Mouse (Mus musculus) forebrain, embryonic 12.5 days (tissue): ENCODE results near the gene Rhbdd1. TPM values are rescaled to one million over a fixed set of nuclear protein-coding genes. Genes with fewer than 3 reads are reported as not detected.

ENCODE experiments used
- ATAC-seq: fragments of 200-750 bp; cut with Nextera tagmentation; 2 replicates; pipeline ENCODE4 v1.8.0; 2017; ENCODE audit warnings: moderate TSS enrichment; ENCODE audit not compliant: low FRiP score
- H3K27ac ChIP-seq: fragments of 300-500 bp; sonication (generic); 2 replicates; pipeline ENCODE4 v1.5.1; 2016; ENCODE audit warnings: mild to moderate bottlenecking
- H3K27me3 ChIP-seq: fragments of 300-500 bp; sonication (generic); 2 replicates; pipeline ENCODE4 v1.6.1; 2016; ENCODE audit warnings: mild to moderate bottlenecking
- H3K36me3 ChIP-seq: fragments of 300-500 bp; sonication (generic); replicated peaks from 2 replicates; pipeline ENCODE4 v1.6.1; 2016; ENCODE audit warnings: mild to moderate bottlenecking
- H3K4me1 ChIP-seq: fragments of 300-500 bp; sonication (generic); 2 replicates; pipeline ENCODE4 v1.6.1; 2016
- H3K4me2 ChIP-seq: fragments of 300-500 bp; sonication (generic); 2 replicates; pipeline ENCODE4 v1.6.1; 2016; ENCODE audit warnings: mild to moderate bottlenecking, moderate library complexity
- H3K4me3 ChIP-seq: fragments of 300-500 bp; sonication (generic); replicated peaks from 2 replicates; pipeline ENCODE4 v1.5.1; 2016; ENCODE audit warnings: mild to moderate bottlenecking
- H3K9ac ChIP-seq: fragments of 300-500 bp; sonication (generic); 2 replicates; pipeline ENCODE4 v1.6.1; 2016; ENCODE audit warnings: mild to moderate bottlenecking
- H3K9me3 ChIP-seq: fragments of 300-500 bp; sonication (generic); 2 replicates; pipeline ENCODE4 v1.6.1; 2016
- WGBS: fragments of 180-500 bp; shearing (Covaris S2); methylation state at CpG from one replicate; pipeline ENCODE4 v1.1.7; 2016; 5-methylcytosine and 5-hydroxymethylcytosine counted together
- microRNA-seq: library from miRNA; unstranded; fragments of <30 nt; microRNA quantifications from one replicate; pipeline ENCODE4, GENCODE M21; 2017
- polyA plus RNA-seq: library from polyadenylated mRNA; unstranded; fragments of >200 nt; fragmentation: Nextera tagmentation; extraction: Ambion mirVana; gene quantifications from 2 replicates; pipeline ENCODE4 v1.2.1, GENCODE M21; 2016

The Rhbdd1 gene
- polyA plus RNA-seq, 1 experiment from 2014 or later: 8.9 TPM

GRCm38 (mm10) chr1:82476256-82476655, 160.0 kb downstream of the Rhbdd1 start:
- no peak overlapping the region for H3K9ac ChIP-seq
- no peaks in the 10 kb centered on the region for H3K9me3 ChIP-seq
- H3K36me3 ChIP-seq: no peaks in the 10 kb centered on the region
- no peak overlapping the region for H3K4me2 ChIP-seq
- H3K4me1 ChIP-seq: peaks cover 11% of the 10 kb centered on the region
- no peak overlapping the region for H3K4me3 ChIP-seq
- ATAC-seq: peak; percentile 45; the same call in 1 of the 2 replicates
- H3K27me3 ChIP-seq: no peaks in the 10 kb centered on the region
- WGBS: 39% methylated on average over 11 of the region's 11 CpGs
- 0 out of 2 replicates have a peak overlapping the region, but pooled peaks have one; percentile 51 for H3K27ac ChIP-seq

- no peaks in the 10 kb centered on the region for H3K9me3 ChIP-seq
- H3K27me3 ChIP-seq: no peaks in the 10 kb centered on the region
- peaks cover 11% of the 10 kb centered on the region for H3K4me1 ChIP-seq
- ATAC-seq: peak; percentile 7; the same call in 1 of the 2 replicates
- H3K36me3 ChIP-seq: no peaks in the 10 kb centered on the region
- H3K9ac ChIP-seq: no peak overlapping the region
- 0 out of 2 replicates have a peak overlapping the region, but pooled peaks have one; percentile 21 for H3K4me2 ChIP-seq
- H3K4me3 ChIP-seq: no peak overlapping the region
- H3K27ac ChIP-seq: peak overlapping the region; percentile 4; the same call in 1 of the 2 replicates
- 12% methylated on average over 9 of the region's 9 CpGs for WGBS
Measured at GRCm38 (mm10) chr1:82476746-82477145, 160.5 kb downstream of the Rhbdd1 start.

GRCm38 (mm10) chr1:82479696-82480487, 163.6 kb downstream of the Rhbdd1 start:
- H3K27me3 ChIP-seq: no peaks in the 10 kb centered on the region
- H3K9me3 ChIP-seq: no peaks in the 10 kb centered on the region
- no peak overlapping the region for H3K27ac ChIP-seq
- H3K36me3 ChIP-seq: no peaks in the 10 kb centered on the region
- ATAC-seq: no peak
- no peak overlapping the region for H3K9ac ChIP-seq
- no peak overlapping the region for H3K4me3 ChIP-seq
- 84% methylated on average over 12 of the region's 12 CpGs for WGBS
- H3K4me2 ChIP-seq: no peak overlapping the region
- H3K4me1 ChIP-seq: peaks cover 4% of the 10 kb centered on the region

GRCm38 (mm10) chr1:82482371-82482770, 166.1 kb downstream of the Rhbdd1 start:
- H3K36me3 ChIP-seq: no peaks in the 10 kb centered on the region
- H3K4me1 ChIP-seq: no peaks in the 10 kb centered on the region
- no peaks in the 10 kb centered on the region for H3K27me3 ChIP-seq
- no peak for ATAC-seq
- no peak overlapping the region for H3K9ac ChIP-seq
- no peak overlapping the region for H3K27ac ChIP-seq
- no peak overlapping the region for H3K4me3 ChIP-seq
- WGBS: 88% methylated on average over 7 of the region's 7 CpGs
- no peak overlapping the region for H3K4me2 ChIP-seq
- H3K9me3 ChIP-seq: no peaks in the 10 kb centered on the region

GRCm38 (mm10) chr1:82486371-82486770, 170.1 kb downstream of the Rhbdd1 start:
- no peak overlapping the region for H3K9ac ChIP-seq
- H3K9me3 ChIP-seq: no peaks in the 10 kb centered on the region
- no peaks in the 10 kb centered on the region for H3K4me1 ChIP-seq
- H3K27me3 ChIP-seq: no peaks in the 10 kb centered on the region
- ATAC-seq: no peak
- H3K4me3 ChIP-seq: no peak overlapping the region
- H3K36me3 ChIP-seq: no peaks in the 10 kb centered on the region
- no peak overlapping the region for H3K4me2 ChIP-seq
- WGBS: 88% methylated on average over 4 of the region's 4 CpGs
- H3K27ac ChIP-seq: no peak overlapping the region

GRCm38 (mm10) chr1:82491954-82492353, 175.7 kb downstream of the Rhbdd1 start:
- Histone ChIP-seq H3K4me1 (no peaks in the 10 kb centered on the region), H3K4me3 (no peak overlapping the region), H3K27me3 (no peaks in the 10 kb centered on the region), H3K36me3 (no peaks in the 10 kb centered on the region), H3K27ac (no peak overlapping the region), H3K4me2 (no peak overlapping the region), H3K9me3 (no peaks in the 10 kb centered on the region), H3K9ac (no peak overlapping the region)
- 85% methylated on average over 2 of the region's 2 CpGs for WGBS
- no peak for ATAC-seq

Small RNA genes within 50 kb of the gene (microRNA-seq; reads per million reads assigned to microRNA genes)
- gene Gm22112: not detected

Other genes with a start within 250 kb of the Rhbdd1 start
- 37.0 and 38.2 TPM in 2 replicates for gene Gm9747, start 83.3 kb upstream of the Rhbdd1 start, polyA plus RNA-seq
- gene Irs1, start 25.0 kb upstream of the Rhbdd1 start, polyA plus RNA-seq: 17.8 and 18.3 TPM in 2 replicates